Mouse (Mus musculus) layer of hippocampus, postnatal 10 days (tissue): Measurements from ENCODE around the gene Enoph1. TPM values are rescaled to one million over a fixed set of nuclear protein-coding genes. Genes with fewer than 3 reads are reported as not detected.

Experiments used
- DNase-seq, 2 experiments: peaks; one replicate each; pipeline ENCODE4 v3.0.0; 2021; ENCODE audit warnings: low spot score in 2 of 2
- total RNA-seq, 2 experiments: library from RNA; stranded (reverse); gene quantifications; 2 replicates each; pipeline ENCODE4 v1.2.3; 2021

Enoph1 gene
- total RNA-seq, 2 experiments from 2014 or later, result 54.4 to 58.7 TPM

DNA sequence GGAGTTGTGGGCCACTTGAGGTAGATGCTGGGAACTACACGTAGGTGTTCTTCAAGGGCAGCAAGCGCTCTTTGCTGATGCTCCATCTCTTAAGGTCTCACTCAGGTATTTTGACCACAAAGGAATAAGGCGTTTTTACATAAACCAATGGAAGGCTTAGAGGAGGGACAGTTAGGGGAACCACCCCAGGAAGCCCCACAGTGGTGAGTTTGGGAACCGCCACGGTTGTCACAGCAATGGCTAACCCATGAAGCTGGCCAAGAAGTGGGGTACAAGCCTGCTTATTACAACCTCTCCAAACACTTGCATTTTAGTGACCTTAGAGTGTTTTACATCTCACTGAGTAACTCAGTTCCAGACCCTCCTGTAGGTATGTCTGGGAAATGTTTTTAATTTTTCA is 31.8 kb downstream of the Enoph1 start:
- no peak for DNase-seq

DNA sequence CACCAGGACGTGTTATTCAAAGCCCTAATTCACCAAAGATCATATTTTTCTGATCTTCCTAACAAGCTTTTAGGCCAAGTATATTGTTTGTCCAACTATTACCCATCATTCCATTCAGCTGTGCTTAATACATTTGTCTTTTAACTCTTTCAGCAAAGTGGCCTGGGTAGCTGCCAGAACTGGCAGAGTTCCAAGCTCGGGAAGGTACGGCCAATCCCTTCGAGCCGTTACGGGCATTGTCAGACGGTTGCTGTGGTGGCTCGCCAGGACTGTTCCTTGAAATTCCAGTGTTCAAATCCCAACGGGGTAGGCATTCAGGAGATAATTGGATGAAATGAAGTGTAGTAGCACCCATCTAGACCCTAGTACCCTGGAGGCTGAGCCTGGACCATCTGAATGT is 32.8 kb downstream of the Enoph1 start:
- DNase-seq, result no peak

DNA sequence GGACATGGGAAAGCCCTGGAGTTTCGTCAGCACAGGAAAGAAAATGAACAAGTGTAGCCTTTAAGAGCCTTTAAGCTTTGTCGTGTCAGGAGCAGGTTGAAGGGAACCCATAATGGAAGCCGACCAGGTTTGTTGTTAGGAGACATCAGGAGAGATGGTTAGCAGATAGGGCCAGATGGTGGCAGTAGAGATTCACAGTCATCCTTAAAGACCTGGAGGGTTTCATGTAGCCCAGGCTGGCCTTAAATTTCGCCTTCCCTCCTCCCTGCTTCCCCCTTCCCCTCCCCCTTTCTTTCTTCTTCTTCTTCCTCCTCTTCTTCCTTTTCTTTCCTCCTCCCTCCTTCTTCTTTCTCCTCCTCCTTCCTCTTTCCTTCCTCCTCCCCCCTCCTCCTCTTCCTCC is 34.8 kb downstream of the Enoph1 start:
- DNase-seq, result peak in 1 of 2 experiments; percentile 54

DNA sequence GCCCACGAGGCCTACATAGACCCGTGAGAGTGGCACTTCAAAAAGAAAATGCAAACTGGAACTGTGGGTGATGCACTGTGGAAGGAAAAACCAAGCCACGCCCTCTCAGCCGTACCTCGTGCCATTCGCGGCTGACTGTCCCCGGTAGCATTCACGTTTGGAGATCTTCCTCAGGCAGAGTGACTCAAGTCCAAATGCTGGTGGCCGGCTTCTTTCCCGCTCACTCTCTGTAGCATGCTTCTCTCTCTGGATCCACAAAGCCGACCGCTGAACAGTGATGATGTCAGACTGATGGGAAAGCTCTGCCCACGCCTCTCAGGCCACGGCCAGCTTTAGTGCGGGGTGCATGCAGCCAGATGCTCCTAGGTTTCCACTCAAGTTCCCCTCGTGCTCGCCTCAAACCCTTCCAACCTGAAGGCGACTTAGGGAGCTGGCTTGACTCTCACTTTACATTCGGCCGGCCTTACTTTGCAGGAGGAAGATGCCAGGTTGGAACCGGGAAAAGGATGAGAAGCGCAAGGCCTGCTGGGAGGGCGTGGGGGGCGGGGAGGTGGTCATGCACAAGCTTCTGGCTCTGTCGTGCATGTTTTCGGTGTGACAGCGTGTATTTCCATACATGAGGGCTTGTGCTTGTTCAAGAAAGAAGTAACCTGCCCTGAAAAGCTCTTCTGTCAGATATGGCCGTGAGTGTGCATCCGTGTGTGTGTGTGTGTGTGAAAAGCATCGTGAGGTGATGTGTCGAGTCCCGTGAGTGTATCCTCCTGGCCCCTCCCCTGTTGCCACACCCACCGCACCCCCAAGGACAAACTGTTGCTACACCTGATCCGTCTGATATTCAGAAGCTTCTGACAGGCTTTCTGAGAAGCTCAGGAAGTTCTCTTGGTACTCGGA is 39.5 kb downstream of the Enoph1 start:
- DNase-seq, result no peak

DNA sequence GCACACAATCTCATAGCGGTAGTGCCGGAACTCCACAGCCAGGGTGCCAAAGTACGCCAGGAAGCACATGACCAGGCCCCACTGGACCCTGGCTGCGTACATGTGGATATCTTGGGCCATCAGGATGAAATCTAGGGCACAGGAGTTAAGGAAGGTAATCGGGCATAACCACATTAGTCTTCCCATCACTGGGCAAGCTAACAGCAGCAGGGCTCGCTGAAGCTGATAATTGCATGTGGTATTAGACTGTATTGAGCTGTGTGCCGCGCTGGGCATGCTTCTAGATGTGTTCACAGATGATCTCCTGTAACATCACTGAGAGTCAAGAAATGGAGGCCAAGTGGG is 40.1 kb downstream of the Enoph1 start:
- DNase-seq, result no peak

DNA sequence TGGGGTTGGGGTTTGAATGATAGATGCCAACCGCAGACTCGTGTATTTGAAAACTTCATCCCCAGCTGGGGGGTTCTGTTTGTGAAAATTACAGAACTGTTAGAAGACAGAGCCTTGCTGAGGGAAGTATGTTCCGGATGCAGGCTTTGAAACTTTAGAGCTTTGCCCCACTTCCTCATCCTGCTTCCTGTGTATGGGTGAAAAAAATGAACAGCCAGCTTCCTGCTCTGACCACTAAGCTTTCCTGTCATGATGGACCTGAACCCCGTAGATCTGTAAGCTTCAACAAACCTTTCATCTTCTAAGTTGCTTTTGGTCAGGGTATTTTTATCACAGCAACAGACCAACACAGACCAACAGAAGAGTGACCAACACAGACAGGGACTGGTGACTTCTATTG is 42.2 kb downstream of the Enoph1 start:
- DNase-seq, result no peak

DNA sequence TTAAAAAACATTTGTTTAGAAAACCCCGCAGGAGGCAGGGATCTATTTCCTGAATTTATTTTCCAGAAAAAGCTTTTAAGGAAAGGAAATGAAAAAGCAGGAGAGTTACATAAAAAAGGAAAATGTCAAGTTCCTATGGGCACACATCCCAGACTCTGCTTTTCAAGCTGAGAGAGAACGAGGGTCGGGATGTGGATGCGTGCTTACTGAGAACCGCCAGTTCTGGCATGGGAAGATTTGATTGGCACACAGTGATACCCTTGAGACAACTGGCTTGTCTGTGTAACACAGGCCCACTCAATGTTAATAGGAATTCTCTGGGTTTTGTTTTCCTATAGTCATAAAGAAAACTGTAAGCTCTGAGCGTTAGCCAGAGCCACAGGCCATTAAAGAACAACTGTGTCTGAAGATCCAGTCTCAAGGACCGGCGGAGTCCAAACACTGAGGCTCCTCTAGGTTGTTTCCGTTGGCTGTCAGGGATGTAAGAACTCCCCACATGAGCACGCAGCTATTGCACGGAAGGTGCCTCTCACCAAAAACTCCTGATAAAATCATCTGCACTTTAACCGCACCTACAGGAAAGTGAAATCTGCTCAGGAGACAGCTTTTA is 44.3 kb downstream of the Enoph1 start:
- no peak for DNase-seq

DNA sequence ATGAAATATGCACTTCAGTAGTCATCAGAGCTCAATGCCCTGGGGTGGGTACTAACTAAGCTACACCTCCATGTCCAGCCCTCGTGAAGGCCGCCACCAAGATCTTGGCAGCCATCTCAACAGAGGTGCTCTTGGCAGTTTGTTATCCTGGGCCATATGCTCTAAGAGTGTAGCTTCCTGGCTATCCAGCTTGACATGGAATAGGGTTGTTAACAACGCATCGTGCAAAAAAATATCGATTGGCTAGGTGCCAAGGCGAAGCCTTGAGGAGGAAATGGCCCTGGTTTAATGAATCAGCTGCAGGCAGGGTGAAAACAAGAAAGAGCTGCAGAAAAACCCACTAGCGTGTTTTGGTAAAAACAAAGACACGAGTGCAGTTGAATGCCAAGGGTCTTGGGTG is 45.3 kb downstream of the Enoph1 start:
- no peak for DNase-seq

DNA sequence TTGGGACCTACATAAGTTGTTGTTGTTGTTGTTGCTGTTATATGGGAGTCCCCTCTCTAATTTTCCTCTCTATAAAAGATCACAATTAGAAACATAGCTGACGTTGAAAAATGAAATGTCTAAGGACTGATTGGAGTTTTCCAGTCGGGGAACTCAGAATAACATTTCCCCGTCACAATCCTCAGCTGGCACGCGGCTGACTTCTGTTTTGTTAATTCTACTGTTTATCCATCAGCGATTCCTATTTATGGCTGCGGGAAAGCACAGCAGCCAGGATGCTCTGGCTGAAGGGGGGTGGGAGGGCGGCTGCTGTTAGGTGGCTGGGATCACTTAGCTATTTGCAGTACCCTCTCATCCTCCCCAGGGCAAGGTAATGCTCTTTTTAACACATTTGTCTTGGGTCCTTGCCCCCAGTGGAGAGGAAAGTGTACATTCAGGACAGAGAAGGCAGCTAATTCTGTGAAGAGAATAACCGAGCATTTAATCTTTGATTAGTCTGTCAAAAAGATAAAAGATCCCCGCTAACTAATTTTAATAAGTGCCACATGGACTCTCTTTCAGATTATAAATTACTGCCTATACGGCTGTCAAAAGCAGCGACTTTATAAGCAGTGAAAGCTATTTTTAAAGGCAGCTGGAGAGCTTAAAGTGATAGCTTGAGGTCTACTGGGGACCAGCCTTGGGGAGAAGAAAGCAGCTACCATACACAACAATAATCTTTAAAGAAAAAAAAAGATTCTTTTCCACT is 50.9 kb downstream of the Enoph1 start:
- no peak for DNase-seq

DNA sequence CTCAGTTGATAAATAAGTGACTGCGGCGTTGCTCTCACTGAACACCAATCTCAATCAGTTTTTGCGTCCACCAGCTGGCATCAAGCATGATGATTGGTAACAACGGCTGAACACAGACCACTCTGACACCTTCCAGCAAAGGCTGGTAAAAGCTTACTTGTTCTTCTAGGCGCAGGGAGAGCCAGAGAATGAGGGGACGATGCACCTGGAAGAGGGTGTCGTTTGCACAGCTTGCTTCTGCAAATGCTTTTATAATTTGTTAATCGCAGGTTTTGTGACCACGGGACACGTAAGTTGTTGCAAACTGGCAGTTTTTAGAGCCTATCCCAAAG is 51.4 kb downstream of the Enoph1 start:
- DNase-seq, result no peak

DNA sequence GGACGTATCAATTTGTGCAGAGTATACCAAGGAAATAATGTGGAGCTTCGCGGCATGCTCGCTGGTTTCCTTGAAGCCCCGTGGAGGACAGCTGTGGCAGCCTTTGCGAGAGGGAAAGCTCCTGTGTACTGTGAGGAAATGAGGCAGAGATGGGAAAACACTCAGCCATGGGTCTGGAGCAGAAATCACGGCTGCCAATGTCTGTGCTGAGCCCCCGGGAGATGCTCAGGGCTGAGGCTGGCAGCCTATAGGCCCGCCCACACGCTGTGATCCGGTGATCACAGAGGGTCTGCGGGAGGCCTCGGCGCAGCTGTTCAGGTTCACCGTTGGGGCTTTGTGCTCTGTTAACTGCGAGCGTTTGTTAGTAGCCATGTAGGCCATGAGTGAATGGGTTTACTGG is 51.8 kb downstream of the Enoph1 start:
- no peak for DNase-seq

DNA sequence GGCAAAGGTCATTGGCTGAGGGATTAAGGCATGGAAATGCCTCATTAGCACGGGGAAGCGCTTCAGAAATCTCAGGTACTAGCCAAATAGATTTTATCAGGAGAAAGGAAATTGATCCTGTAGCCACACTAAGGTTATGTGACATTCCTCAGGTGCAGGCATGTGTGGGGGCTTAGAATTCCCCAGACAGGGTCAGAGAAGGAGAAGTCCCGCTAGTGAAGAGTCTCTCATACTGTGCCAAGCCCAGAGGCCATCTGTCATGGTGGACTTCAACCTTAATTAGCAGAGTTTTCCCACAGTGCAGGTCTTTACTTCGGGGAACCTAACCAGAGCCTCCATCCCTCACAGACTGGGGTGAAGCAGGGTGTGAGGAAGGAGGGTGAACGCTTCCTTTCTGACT is 57.2 kb downstream of the Enoph1 start:
- DNase-seq, result no peak

DNA sequence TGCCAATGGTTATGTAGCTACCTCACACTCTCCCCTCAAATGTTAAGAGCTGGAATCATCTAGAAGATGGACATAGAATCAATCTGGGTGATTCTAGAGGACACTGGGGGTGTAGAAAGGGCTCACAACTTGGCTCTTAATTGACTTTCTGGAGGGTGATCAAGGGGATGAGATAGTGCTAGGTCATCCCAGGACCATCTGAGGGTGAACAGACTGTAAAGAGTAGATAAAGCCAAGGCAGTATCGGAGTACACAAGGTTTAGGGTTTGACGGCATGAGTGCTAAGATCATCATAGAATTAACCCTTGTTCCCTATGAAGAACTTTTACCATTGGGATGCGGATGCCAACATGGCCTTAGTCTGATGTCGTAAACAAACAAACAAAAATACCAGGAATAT is 58.2 kb downstream of the Enoph1 start:
- DNase-seq, result no peak

DNA sequence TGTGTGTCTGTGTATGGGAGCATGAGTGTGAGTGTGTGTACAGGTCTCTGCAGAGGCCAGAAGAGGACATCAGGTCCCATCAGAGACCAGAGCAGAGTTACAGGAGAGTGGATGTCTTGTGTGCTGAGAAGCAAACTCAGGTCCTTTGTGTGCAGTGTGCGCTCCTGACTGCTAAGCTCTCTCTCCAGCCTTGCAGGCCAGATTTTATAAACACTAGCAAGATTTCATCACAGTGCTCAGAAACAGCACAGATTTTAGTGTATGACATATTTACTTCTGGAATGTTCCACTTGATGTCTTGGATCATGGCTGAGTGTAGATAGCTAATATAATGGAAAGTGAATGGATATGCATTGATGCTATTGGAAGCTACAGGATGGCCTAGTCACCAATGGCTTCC is 62.6 kb downstream of the Enoph1 start:
- no peak for DNase-seq

DNA sequence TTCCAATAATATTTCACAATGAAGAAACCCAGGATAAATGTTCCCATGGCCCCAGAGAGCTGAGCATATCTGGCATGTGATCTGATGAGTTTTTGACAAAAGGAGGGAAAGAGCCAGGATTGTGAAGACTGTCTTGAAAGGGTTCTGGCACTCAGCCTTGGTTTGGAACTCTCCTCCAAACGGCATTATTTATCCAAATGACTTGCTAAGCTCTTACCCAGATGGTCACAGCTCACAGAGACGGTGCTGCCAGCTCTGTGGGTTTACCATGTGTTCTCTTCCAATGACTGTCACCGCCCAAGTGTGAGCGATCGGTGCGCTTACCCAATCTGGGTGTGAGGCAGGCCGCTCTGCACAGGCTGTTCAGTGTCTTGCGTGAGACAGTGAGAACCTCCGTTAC is 69.1 kb downstream of the Enoph1 start:
- DNase-seq, result peak; percentile 68 to 74

DNA sequence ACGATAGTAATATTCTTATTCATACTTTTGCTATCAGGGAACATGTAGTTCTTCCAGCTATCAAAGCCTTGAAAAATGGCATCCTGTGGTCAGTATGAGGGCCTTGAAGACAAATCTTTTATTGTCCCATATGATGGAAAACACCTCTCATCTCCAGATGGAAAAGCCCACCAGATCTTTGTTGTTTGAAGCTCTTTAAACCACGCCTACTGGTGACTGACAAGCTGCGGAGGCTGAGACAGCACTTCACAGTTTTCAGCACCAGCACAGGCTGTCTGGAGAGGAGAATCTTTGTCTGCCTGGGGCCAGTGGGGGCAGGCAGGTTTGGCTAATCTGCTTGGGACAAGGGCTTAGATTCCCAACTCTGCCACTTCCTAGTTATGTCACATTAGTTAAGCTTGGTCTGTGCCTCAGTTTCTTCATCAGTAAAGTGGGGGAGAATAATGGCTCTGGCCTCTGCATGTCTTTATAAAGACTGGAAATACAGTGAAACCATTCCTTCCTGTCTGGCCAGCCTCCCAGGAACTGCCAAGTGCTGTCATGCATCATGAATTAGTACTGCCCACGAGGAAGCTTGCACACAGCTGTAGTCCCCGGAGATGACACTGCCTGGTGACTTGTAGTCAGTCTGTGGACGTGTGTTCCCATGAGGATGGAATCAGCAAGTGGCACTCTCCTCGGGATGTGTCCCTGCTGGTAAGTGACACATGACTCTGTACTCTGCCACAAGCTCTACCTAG is 69.9 kb downstream of the Enoph1 start:
- no peak for DNase-seq

DNA sequence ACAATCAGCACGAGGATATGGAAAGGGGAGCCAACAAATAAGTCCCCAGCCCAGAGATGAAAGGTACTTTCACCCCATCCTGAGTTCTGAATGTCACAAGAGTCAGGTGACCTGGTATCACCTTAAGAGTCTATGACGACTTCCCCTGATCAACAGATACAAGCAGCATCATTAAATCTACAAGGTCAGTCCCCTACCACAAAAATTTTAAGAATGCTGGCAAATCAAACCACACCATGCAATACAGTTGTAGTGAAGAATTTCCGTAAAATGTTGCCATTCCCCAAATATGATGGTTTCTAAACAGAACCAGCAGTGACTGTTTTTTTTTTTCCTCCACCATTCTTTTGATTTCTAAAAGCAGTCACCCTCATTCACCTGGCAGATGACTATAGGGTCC is 70.8 kb downstream of the Enoph1 start:
- DNase-seq, result no peak

DNA sequence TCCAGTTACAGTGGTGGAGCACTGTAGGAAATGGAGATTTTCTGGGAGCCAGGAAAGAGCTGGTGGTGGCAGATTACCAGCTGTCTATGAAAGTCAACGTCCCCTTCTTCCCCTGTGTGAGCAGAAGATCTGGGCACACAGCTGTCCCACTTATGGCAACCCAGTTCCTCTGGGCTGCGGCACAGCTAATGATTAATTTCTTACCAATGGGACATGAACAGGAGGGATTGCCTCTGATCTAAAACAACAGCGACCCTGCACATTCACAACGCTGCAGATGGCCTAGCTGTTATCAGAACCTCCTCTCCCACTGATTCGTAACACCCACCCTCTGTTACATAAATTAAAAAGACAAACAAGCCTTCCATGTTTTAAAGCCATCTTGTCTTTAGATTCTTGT is 73.6 kb downstream of the Enoph1 start:
- no peak for DNase-seq
